Mouse (Mus musculus) MEL (cell line): ENCODE measurements around the gene Ddx43. TPM values are rescaled to one million over a fixed set of nuclear protein-coding genes. Genes with fewer than 3 reads are reported as not detected.

ENCODE experiments used
- DNase-seq: peaks from one replicate; pipeline ENCODE4 v3.0.0; 2011; ENCODE audit warnings: low read depth, low spot score
- H3K27ac ChIP-seq: 2 replicates; pipeline ENCODE4 v1.5.1; 2012; ENCODE audit warnings: low read depth, mild to moderate bottlenecking, control low read depth, low read length, moderate library complexity; ENCODE audit not compliant: control insufficient read depth
- H3K27me3 ChIP-seq, 2 experiments: fragments of 150-350 bp in 1 of 2; sonication (generic) in 1 of 2; 2 replicates each; pipeline ENCODE4 v1.6.1; 2012; ENCODE audit warnings: low read length in 2 of 2, mild to moderate bottlenecking in 2 of 2, improper control_type of control experiment in 1 of 2, moderate library complexity in 1 of 2; ENCODE audit not compliant: insufficient read depth in 2 of 2, control insufficient read depth in 1 of 2
- H3K36me3 ChIP-seq, 2 experiments: 2 replicates each; pipeline ENCODE4 v1.6.1; 2012 to 2014; ENCODE audit warnings: low read length in 2 of 2, improper control_type of control experiment in 1 of 2, inconsistent platforms in 1 of 2, mild to moderate bottlenecking in 1 of 2; ENCODE audit not compliant: insufficient read depth in 2 of 2, control insufficient read depth in 1 of 2
- H3K4me1 ChIP-seq, 2 experiments: fragments of 150-350 bp in 1 of 2; sonication (generic) in 1 of 2; 2 replicates each; pipeline ENCODE4 v1.6.1; 2012; ENCODE audit warnings: low read length in 2 of 2, improper control_type of control experiment in 1 of 2, mild to moderate bottlenecking in 1 of 2; ENCODE audit not compliant: insufficient read depth in 2 of 2, control insufficient read depth in 1 of 2
- H3K4me3 ChIP-seq, 2 experiments: fragments of 150-350 bp in 1 of 2; sonication (generic) in 1 of 2; 2 replicates each; pipeline ENCODE4 v1.5.1; 2012; ENCODE audit warnings: low read depth in 2 of 2, low read length in 2 of 2, mild to moderate bottlenecking in 2 of 2, moderate library complexity in 2 of 2, control low read depth in 1 of 2, improper control_type of control experiment in 1 of 2; ENCODE audit not compliant: control insufficient read depth in 1 of 2, insufficient read depth in 1 of 2
- H3K79me2 ChIP-seq: 2 replicates; pipeline ENCODE4 v1.6.1; 2012; ENCODE audit warnings: mild to moderate bottlenecking, low read length, moderate library complexity; ENCODE audit not compliant: control insufficient read depth, poor library complexity, insufficient read depth
- H3K9ac ChIP-seq: 2 replicates; pipeline ENCODE4 v1.6.1; 2012; ENCODE audit warnings: low read depth, mild to moderate bottlenecking, control low read depth, low read length, moderate library complexity; ENCODE audit not compliant: control insufficient read depth, poor library complexity, severe bottlenecking
- H3K9me3 ChIP-seq: fragments of 150-350 bp; sonication (generic); replicated peaks from 2 replicates; pipeline ENCODE4 v1.6.1; 2012; ENCODE audit warnings: mild to moderate bottlenecking, low read length, improper control_type of control experiment, moderate library complexity; ENCODE audit not compliant: insufficient read depth
- BHLHE40 ChIP-seq: IDR thresholded peaks from 2 replicates; pipeline ENCODE4 v1.6.1; 2012; ENCODE audit warnings: low read depth, mild to moderate bottlenecking, inconsistent platforms, low read length, improper control_type of control experiment, borderline replicate concordance
- CHD2 ChIP-seq: IDR thresholded peaks from 2 replicates; pipeline ENCODE4 v1.6.1; 2011; ENCODE audit warnings: low read length, improper control_type of control experiment
- CTCF ChIP-seq, 3 experiments: IDR thresholded peaks in 2 of 3; conservative IDR thresholded peaks in 1 of 3; 2 replicates each; pipeline ENCODE4 v1.5.1; 2011 to 2012; ENCODE audit warnings: low read length in 3 of 3, low read depth in 2 of 3, mild to moderate bottlenecking in 2 of 3, improper control_type of control experiment in 1 of 3, inconsistent platforms in 1 of 3, mixed read lengths in 1 of 3, moderate library complexity in 1 of 3; ENCODE audit not compliant: control insufficient read depth in 1 of 3, insufficient read depth in 1 of 3, poor library complexity in 1 of 3, severe bottlenecking in 1 of 3
- E2F4 ChIP-seq: IDR thresholded peaks from 2 replicates; pipeline ENCODE4 v1.6.1; 2011; ENCODE audit warnings: low read depth, low read length, improper control_type of control experiment, borderline replicate concordance
- ETS1 ChIP-seq: IDR thresholded peaks from 2 replicates; pipeline ENCODE4 v1.6.1; 2012; ENCODE audit warnings: low read depth, mild to moderate bottlenecking, inconsistent platforms, low read length, improper control_type of control experiment, moderate library complexity
- GATA1 ChIP-seq: IDR thresholded peaks from 2 replicates; pipeline ENCODE4 v1.6.1; 2011; ENCODE audit warnings: low read depth, low read length, improper control_type of control experiment
- HCFC1 ChIP-seq: IDR thresholded peaks from 2 replicates; pipeline ENCODE4 v1.6.1; 2012; ENCODE audit warnings: low read depth, mild to moderate bottlenecking, inconsistent platforms, low read length, improper control_type of control experiment, moderate library complexity
- JUND ChIP-seq: IDR thresholded peaks from 2 replicates; pipeline ENCODE4 v1.6.1; 2011; ENCODE audit warnings: low read depth, mild to moderate bottlenecking, improper control_type of control experiment, low read length
- KAT2A ChIP-seq: conservative IDR thresholded peaks from 2 replicates; pipeline ENCODE4 v1.6.1; 2012; ENCODE audit warnings: low read depth, low read length, improper control_type of control experiment, inconsistent platforms
- MAX ChIP-seq: IDR thresholded peaks from 2 replicates; pipeline ENCODE4 v1.6.1; 2011; ENCODE audit warnings: low read length, improper control_type of control experiment
- MAZ ChIP-seq: IDR thresholded peaks from 2 replicates; pipeline ENCODE4 v1.6.1; 2012; ENCODE audit warnings: low read depth, mild to moderate bottlenecking, inconsistent platforms, low read length, improper control_type of control experiment
- MEF2A ChIP-seq: IDR thresholded peaks from 2 replicates; pipeline ENCODE4 v1.6.1; 2014; ENCODE audit warnings: low read depth, mild to moderate bottlenecking, inconsistent platforms, low read length, improper control_type of control experiment; ENCODE audit not compliant: poor library complexity, insufficient replicate concordance, severe bottlenecking; ENCODE audit errors: extremely low read depth
- MXI1 ChIP-seq: IDR thresholded peaks from 2 replicates; pipeline ENCODE4 v1.6.1; 2011; ENCODE audit warnings: mild to moderate bottlenecking, low read depth, low read length, improper control_type of control experiment
- MYB ChIP-seq: IDR thresholded peaks from 2 replicates; pipeline ENCODE4 v1.6.1; 2011; ENCODE audit warnings: mild to moderate bottlenecking, low read depth, low read length, improper control_type of control experiment
- MYC ChIP-seq: IDR thresholded peaks from 2 replicates; pipeline ENCODE4 v1.6.1; 2011; ENCODE audit warnings: low read depth, mild to moderate bottlenecking, low read length, improper control_type of control experiment, moderate library complexity
- NELFE ChIP-seq: IDR thresholded peaks from 2 replicates; pipeline ENCODE4 v1.6.1; 2011; ENCODE audit warnings: low read depth, low read length, improper control_type of control experiment
- NRF1 ChIP-seq: IDR thresholded peaks from 2 replicates; pipeline ENCODE4 v1.6.1; 2014; ENCODE audit warnings: low read depth, mild to moderate bottlenecking, inconsistent platforms, low read length, improper control_type of control experiment, moderate library complexity; ENCODE audit not compliant: poor library complexity, insufficient read depth, severe bottlenecking
- POLR2A ChIP-seq, 2 experiments: IDR thresholded peaks; 2 replicates each; pipeline ENCODE4 v1.6.1; 2011 to 2012; ENCODE audit warnings: low read length in 2 of 2, mild to moderate bottlenecking in 2 of 2, control low read depth in 1 of 2, improper control_type of control experiment in 1 of 2, low read depth in 1 of 2, moderate library complexity in 1 of 2; ENCODE audit not compliant: control insufficient read depth in 1 of 2, insufficient read depth in 1 of 2, poor library complexity in 1 of 2
- POLR2AphosphoS2 ChIP-seq: IDR thresholded peaks from 2 replicates; pipeline ENCODE4 v1.6.1; 2011; ENCODE audit warnings: low read length, improper control_type of control experiment
- POLR2AphosphoS5 ChIP-seq: IDR thresholded peaks from 2 replicates; pipeline ENCODE4 v1.6.1; 2012; ENCODE audit warnings: low read depth, borderline replicate concordance, mild to moderate bottlenecking, inconsistent platforms, low read length, moderate library complexity, mixed read lengths
- RAD21 ChIP-seq: IDR thresholded peaks from 2 replicates; pipeline ENCODE4 v1.6.1; 2011; ENCODE audit warnings: mild to moderate bottlenecking, low read depth, low read length, improper control_type of control experiment
- RCOR1 ChIP-seq: IDR thresholded peaks from 2 replicates; pipeline ENCODE4 v1.6.1; 2012; ENCODE audit warnings: low read depth, mild to moderate bottlenecking, inconsistent platforms, low read length, improper control_type of control experiment
- SIN3A ChIP-seq: IDR thresholded peaks from 2 replicates; pipeline ENCODE4 v1.6.1; 2012; ENCODE audit warnings: low read length, improper control_type of control experiment, inconsistent platforms
- TAL1 ChIP-seq: IDR thresholded peaks from 2 replicates; pipeline ENCODE4 v1.6.1; 2012; ENCODE audit warnings: mild to moderate bottlenecking, inconsistent platforms, low read length, moderate library complexity, mixed read lengths
- TBP ChIP-seq: IDR thresholded peaks from 2 replicates; pipeline ENCODE4 v1.8.0; 2011; ENCODE audit warnings: low read depth, low read length, improper control_type of control experiment
- TCF12 ChIP-seq: IDR thresholded peaks from 2 replicates; pipeline ENCODE4 v1.6.1; 2014; ENCODE audit warnings: low read depth, mild to moderate bottlenecking, inconsistent platforms, low read length, improper control_type of control experiment, moderate library complexity
- UBTF ChIP-seq: IDR thresholded peaks from 2 replicates; pipeline ENCODE4 v1.6.1; 2012; ENCODE audit warnings: low read depth, mild to moderate bottlenecking, inconsistent platforms, low read length, improper control_type of control experiment, moderate library complexity, borderline replicate concordance; ENCODE audit not compliant: insufficient read depth
- USF2 ChIP-seq, 2 experiments: IDR thresholded peaks; 2 replicates each; pipeline ENCODE4 v1.6.1; 2011 to 2012; ENCODE audit warnings: improper control_type of control experiment in 2 of 2, low read length in 2 of 2, borderline replicate concordance in 1 of 2, inconsistent platforms in 1 of 2, low read depth in 1 of 2, mild to moderate bottlenecking in 1 of 2; ENCODE audit not compliant: insufficient read depth in 1 of 2
- ZMIZ1 ChIP-seq: IDR thresholded peaks from 2 replicates; pipeline ENCODE4 v1.6.1; 2012; ENCODE audit warnings: low read depth, mild to moderate bottlenecking, inconsistent platforms, low read length, improper control_type of control experiment, moderate library complexity
- polyA plus RNA-seq, 2 experiments: library from polyadenylated mRNA; stranded (reverse) in 1 of 2; unstranded in 1 of 2; fragments of >175 nt in 1 of 2; fragments of >200 nt in 1 of 2; gene quantifications; 2 replicates each; pipeline versions ENCODE4 v1.2.1 to v1.2.4; 2012; ENCODE audit warnings: low replicate concordance in 2 of 2, low read depth in 1 of 2; ENCODE audit not compliant: insufficient read length in 2 of 2, insufficient read depth in 1 of 2, missing spikeins in 1 of 2
- total RNA-seq: library from RNA; depleted of rRNA; stranded (reverse); fragments of 300-350 nt; gene quantifications from 2 replicates; pipeline ENCODE4 v1.2.3, GENCODE M21; 2012

The Ddx43 gene
- total and polyA plus RNA-seq, 3 experiments, result 5.5 to 7.2 TPM; not detected in 1

DNA sequence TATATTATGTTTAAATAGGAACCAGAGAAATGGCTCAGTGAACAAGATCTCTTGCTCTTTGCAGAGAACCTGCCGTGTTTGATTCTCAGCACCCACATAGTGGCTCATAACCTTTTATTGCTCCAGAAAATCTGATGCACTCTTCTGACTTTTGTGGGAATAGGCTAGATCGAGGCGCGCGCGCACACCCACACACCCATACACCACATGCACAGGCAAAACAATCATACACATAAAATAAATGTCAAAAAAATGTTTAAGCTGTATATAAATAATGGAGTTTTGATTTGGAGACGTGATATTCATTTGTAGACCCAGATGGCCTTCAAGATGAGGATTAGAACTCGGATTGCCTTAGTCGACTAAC, 52.0 kb downstream of the Ddx43 start:
- Histone ChIP-seq H3K36me3 (peaks cover under 1 to 26% of the 10 kb centered on the region in 2 experiments), H3K27ac (peak overlapping the region; percentile 54), H3K4me3 (peak overlapping the region; percentile 2 to 100), H3K27me3 (no peaks in the 10 kb centered on the region), H3K9me3 (no peaks in the 10 kb centered on the region), H3K9ac (peak overlapping the region; percentile 67), H3K4me1 (peaks cover 4 to 24% of the 10 kb centered on the region in 2 experiments), H3K79me2 (peaks cover 21% of the 10 kb centered on the region)
- DNase-seq, result no peak
- TF ChIP-seq E2F4, result no peak
- 0 out of 2 replicates have a peak, but pooled peaks have one; percentile 3 for TF ChIP-seq MAX

DNA sequence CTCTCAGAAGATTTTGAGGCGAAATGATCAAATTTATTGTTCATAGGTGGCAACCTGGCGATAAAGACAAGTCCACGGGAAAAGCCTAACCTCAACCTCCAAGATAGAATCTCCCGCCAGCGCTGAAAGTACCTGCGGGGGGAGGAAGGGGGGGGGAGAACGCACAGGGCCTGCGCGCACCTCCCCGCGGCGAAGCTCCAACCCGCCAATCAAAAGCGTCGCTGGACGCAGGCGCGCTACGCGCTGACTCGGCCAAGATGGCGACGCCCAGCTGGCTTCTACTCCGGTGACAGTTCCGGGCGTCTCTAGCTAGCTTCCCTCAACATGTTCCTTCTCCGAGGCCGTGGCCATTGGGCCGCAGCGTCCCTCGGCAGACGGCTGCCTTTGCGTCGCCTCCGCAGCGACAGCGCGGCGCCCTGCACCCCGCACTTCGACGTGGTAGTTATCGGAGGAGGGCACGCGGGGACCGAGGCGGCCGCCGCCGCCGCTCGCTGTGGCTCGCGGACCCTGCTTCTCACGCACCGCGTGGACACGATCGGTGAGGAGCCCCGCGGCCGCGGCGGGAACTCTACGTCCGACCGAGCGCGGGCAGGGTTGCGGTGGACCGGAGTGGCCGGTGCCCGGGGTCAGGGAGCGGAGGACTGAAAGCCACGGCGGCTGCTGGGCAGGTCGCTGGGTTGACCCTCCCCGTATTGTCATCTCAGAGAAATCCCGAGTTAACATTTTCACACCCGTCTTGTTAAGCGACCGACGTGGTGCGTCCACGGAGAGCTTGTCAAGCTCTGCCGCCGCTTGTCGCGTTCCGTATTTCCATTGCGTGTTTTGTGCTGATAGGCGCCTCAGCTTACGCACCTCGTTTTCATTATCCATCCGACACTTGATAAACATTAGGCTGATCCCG, 52.6 kb downstream of the Ddx43 start, which contains the start of the genes Mto1 and Gm17324:
Gene Mto1, plus strand, starts transcription at position 236 of the 901 bp plus-strand sequence.
Gene Gm17324, minus strand, starts transcription at position 814 of the 901 bp plus-strand sequence.
- peak; percentile 95 for DNase-seq
- H3K4me1 ChIP-seq, result peaks cover 4 to 24% of the 10 kb centered on the region in 2 experiments
- H3K4me3 ChIP-seq, result peak within 1 kb of the TSS; percentile 62 to 100
- H3K36me3 ChIP-seq, result peaks cover 7 to 27% of the 10 kb centered on the region in 2 experiments
- H3K9ac ChIP-seq, result peak within 1 kb of the TSS; percentile 100
- peaks cover 15% of the 10 kb centered on the region for H3K79me2 ChIP-seq
- no peaks in the 10 kb centered on the region for H3K27me3 ChIP-seq
- peak within 1 kb of the TSS; percentile 94 for H3K27ac ChIP-seq
- H3K9me3 ChIP-seq, result no peaks in the 10 kb centered on the region
- no peak for TF ChIP-seq JUND
- peak; percentile 86 for TF ChIP-seq MXI1
- TF ChIP-seq POLR2AphosphoS2, result no peak
- peak; percentile 19; the same call in 1 of the 2 replicates for TF ChIP-seq ZMIZ1
- peak; percentile 94 to 95 for TF ChIP-seq POLR2A (IDR thresholded peaks at IDR 0.05; ENCODE audit: control insufficient read depth in 1 of 2, insufficient read depth in 1 of 2, low read depth in 1 of 2, low read length in 2 of 2, poor library complexity in 1 of 2)
- TF ChIP-seq NELFE, result peak; percentile 66
- TF ChIP-seq TBP, result peak; percentile 83
- TF ChIP-seq TAL1, result peak; percentile 34; the same call in 1 of the 2 replicates
- TF ChIP-seq MAX, result no peak; the same call in 1 of the 2 replicates
- TF ChIP-seq KAT2A, result no peak; the same call in 1 of the 2 replicates
- TF ChIP-seq USF2 (IDR thresholded peaks at IDR 0.05; ENCODE audit: borderline replicate concordance in 1 of 2, insufficient read depth in 1 of 2, low read depth in 1 of 2, low read length in 2 of 2), result no peak
- TF ChIP-seq UBTF, result no peak
- TF ChIP-seq MYB, result no peak
- TF ChIP-seq CTCF (IDR thresholded peaks at IDR 0.05 in 2 of 3, conservative IDR thresholded peaks at IDR 0.05 in 1 of 3; ENCODE audit: control insufficient read depth in 1 of 3, insufficient read depth in 1 of 3, low read depth in 2 of 3, low read length in 3 of 3, poor library complexity in 1 of 3, severe bottlenecking in 1 of 3), result no peak
- peak; percentile 79 for TF ChIP-seq HCFC1
- no peak for TF ChIP-seq POLR2AphosphoS5
- TF ChIP-seq RCOR1, result no peak
- TF ChIP-seq CHD2, result no peak
- TF ChIP-seq RAD21, result no peak
- TF ChIP-seq BHLHE40, result no peak
- TF ChIP-seq MEF2A, result no peak
- peak; percentile 80; the same call in 1 of the 2 replicates for TF ChIP-seq MYC
- peak; percentile 86 for TF ChIP-seq NRF1
- TF ChIP-seq TCF12, result no peak
- peak; percentile 82 for TF ChIP-seq GATA1
- peak; percentile 100 for TF ChIP-seq E2F4
- TF ChIP-seq ETS1, result no peak
- no peak for TF ChIP-seq MAZ
- TF ChIP-seq SIN3A, result peak; percentile 57; the same call in 1 of the 2 replicates
